13 mouse cellular contexts compared by ENCODE assay signal in the genomic region with DNA sequence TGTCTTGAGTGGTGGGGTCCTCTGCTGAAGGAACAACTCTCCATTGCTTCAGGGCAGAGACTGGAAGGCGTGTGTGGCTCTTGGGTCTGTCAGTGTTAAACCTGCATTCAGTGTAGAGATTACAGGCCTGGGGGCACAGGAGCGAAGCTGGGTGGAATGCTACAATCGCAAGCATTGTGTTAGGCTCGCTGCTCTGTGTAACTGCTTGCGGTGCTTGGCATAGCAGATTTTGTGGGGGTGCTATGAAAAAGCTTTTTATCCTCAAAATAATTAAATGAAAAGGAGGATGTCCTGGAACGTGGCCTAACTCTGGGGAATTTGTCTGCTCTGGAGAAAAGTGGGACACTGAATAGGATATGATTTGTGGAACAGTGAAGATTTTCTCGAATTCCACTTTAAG. TPM values are rescaled to one million over a fixed set of nuclear protein-coding genes. Genes with fewer than 3 reads are reported as not detected.
DNase-seq lines count a peak whose midpoint lies in the region; ATAC-seq and TF ChIP-seq lines count a peak whose summit lies in the region.
"Had no signal": no experiment of that assay in that cellular context is flagged by ENCODE, and none has a peak within 500 bp of the region (broad histone marks: within the 10 kb centered on the region; RNA-seq: fewer than 3 reads in every experiment).

No protein-coding gene starts in this region.

- no peak overlapping the region for H3K4me3 ChIP-seq in gastrocnemius, adult 2 months
- H3K4me3 ChIP-seq in cortical plate, adult 2 months (ENCODE audit: insufficient read depth, low read length), result no peak overlapping the region
- H3K4me3 ChIP-seq in layer of hippocampus, adult 2 months, result no peak overlapping the region

- peaks cover 6% of the 10 kb centered on the region; the same call in 1 of the 2 replicates for H3K4me1 ChIP-seq in cortical plate, adult 2 months (ENCODE audit: control insufficient read depth, insufficient read depth, low read length)

- no peak for DNase-seq in gastrocnemius, adult 2 months
- no peak for DNase-seq in gastrocnemius, postnatal 25 days
- peak; percentile 72 to 85 for DNase-seq in layer of hippocampus, adult 2 months (ENCODE audit: low spot score in 2 of 2)
- peak; percentile 48 to 54 for DNase-seq in left cerebral cortex, postnatal 36 days (ENCODE audit: low spot score in 2 of 2)
- no peak for DNase-seq in ovary, postnatal 10 days (ENCODE audit: low spot score)
- DNase-seq in spleen, adult 18-20 months, result no peak
- DNase-seq: B cell, adult 2 months; forebrain, postnatal 0 days; kidney, adult 18-20 months; liver; thymus, postnatal 25 days had no signal

- ATAC-seq in monocyte, adult 5-6 weeks (replicated peaks; ENCODE audit: insufficient number of reproducible peaks, low FRiP score, low TSS enrichment, poor library complexity, severe bottlenecking), result no peak
- ATAC-seq: forebrain, postnatal 0 days had no signal

- TF ChIP-seq POLR2A in cortical plate, adult 2 months (IDR thresholded peaks at IDR 0.05; ENCODE audit: extremely low read depth, insufficient read depth, low read length), result no peak

- peak overlapping the region; percentile 31; the same call in 1 of the 2 replicates for H3K27ac ChIP-seq in gastrocnemius, adult 2 months
- H3K27ac ChIP-seq in cortical plate, adult 2 months (ENCODE audit: insufficient read depth, low read length), result peak overlapping the region; percentile 44
- H3K27ac ChIP-seq in layer of hippocampus, adult 2 months, result peak overlapping the region; percentile 90

- TF ChIP-seq CTCF in gastrocnemius, adult 2 months (IDR thresholded peaks at IDR 0.05), result no peak
- TF ChIP-seq CTCF in cortical plate, adult 2 months (IDR thresholded peaks at IDR 0.05; ENCODE audit: extremely low read depth, insufficient read depth, low read length), result no peak
- no peak for TF ChIP-seq CTCF in layer of hippocampus, adult 2 months (conservative IDR thresholded peaks at IDR 0.05)

- intact Hi-C loops in gastrocnemius, adult 2 months (cut with DNase I), result no loop called here
- intact Hi-C loops in left cerebral cortex, postnatal 36 days (cut with DNase I), result no loop called here

RNA-seq across cellular contexts. Expression of a gene that starts 26.9 kb away (rescaled TPM):
- total RNA-seq in gastrocnemius, adult 2 months (2021), result 10 to 100 TPM; 16.3 to 18.2 TPM
- total RNA-seq in gastrocnemius, postnatal 25 days (2021), result 10 to 100 TPM; 15.6 to 17.5 TPM
- polyA plus RNA-seq in cortical plate, adult 2 months (2012; rRNA removed), result 35.6 and 38.2 TPM in 2 replicates
- 10 to 100 TPM; 94.4 to 97.7 TPM for total RNA-seq in layer of hippocampus, adult 2 months (2021)
- 100 to 1,000 TPM; 103 to 107 TPM for total RNA-seq in left cerebral cortex, postnatal 36 days (2021)
- total RNA-seq in monocyte, adult 5-6 weeks (2017), result 52.9 to 72.2 TPM (median 55.9 TPM) in 3 replicates

RNA-seq across cellular contexts. Expression of a gene that starts 49.4 kb away (rescaled TPM):
- 1 to 10 TPM; 2.8 to 4.2 TPM for total RNA-seq in gastrocnemius, adult 2 months (2021)
- 1 to 10 TPM; 4.0 to 5.3 TPM for total RNA-seq in gastrocnemius, postnatal 25 days (2021)
- 19.6 and 20.5 TPM in 2 replicates for polyA plus RNA-seq in cortical plate, adult 2 months (2012; rRNA removed)
- total RNA-seq in layer of hippocampus, adult 2 months (2021), result 10 to 100 TPM; 25.8 to 26.0 TPM
- total RNA-seq in left cerebral cortex, postnatal 36 days (2021), result 10 to 100 TPM; 27.0 to 29.4 TPM
- total RNA-seq in monocyte, adult 5-6 weeks (2017), result 28.4 to 56.9 TPM (median 50.5 TPM) in 3 replicates

RNA-seq across cellular contexts. Expression of a gene that starts 49.4 kb away (rescaled TPM):
- 100 to 1,000 TPM; 109 to 116 TPM for total RNA-seq in gastrocnemius, adult 2 months (2021)
- total RNA-seq in gastrocnemius, postnatal 25 days (2021), result 10 to 100 TPM; 91.8 to 92.1 TPM
- 60.1 and 71.0 TPM in 2 replicates for polyA plus RNA-seq in cortical plate, adult 2 months (2012; rRNA removed)
- total RNA-seq in layer of hippocampus, adult 2 months (2021), result 100 to 1,000 TPM; 111 to 119 TPM
- total RNA-seq in left cerebral cortex, postnatal 36 days (2021), result 100 to 1,000 TPM in 1 of 2 experiments, 10 to 100 TPM in 1; 90.8 to 101 TPM
- total RNA-seq in monocyte, adult 5-6 weeks (2017), result 164 to 186 TPM (median 174 TPM) in 3 replicates

Comparison
In these comparisons a context has a peak if more than half of its experiments do, and no peak if none do; other contexts are left out.
1. DNase-seq: peak in layer of hippocampus, adult 2 months (2 of 2) and left cerebral cortex, postnatal 36 days (2 of 2); none in gastrocnemius, adult 2 months (single experiment), gastrocnemius, postnatal 25 days (single experiment), ovary, postnatal 10 days (single experiment) and spleen, adult 18-20 months (0 of 2).
2. H3K27ac ChIP-seq: peak in every context shown above with its lines; median percentile 90 in layer of hippocampus, adult 2 months; 44 in cortical plate, adult 2 months; 31 in gastrocnemius, adult 2 months.